Mouse (Mus musculus) liver, postnatal 0 days (tissue): ENCODE results near the gene Brinp3. TPM values are rescaled to one million over a fixed set of nuclear protein-coding genes. Genes with fewer than 3 reads are reported as not detected.
A peak's percentile ranks its signal among the peaks of the same experiment; 100 is the strongest.

Experiments used
- ATAC-seq: fragments of 200-750 bp; cut with Nextera tagmentation; 2 replicates; pipeline ENCODE4 v1.8.0; 2017; ENCODE audit warnings: mild to moderate bottlenecking, moderate library complexity
- DNase-seq: peaks from one replicate; pipeline ENCODE4 v3.0.0-alpha.2; 2016
- H3K27ac ChIP-seq: fragments of 300-500 bp; sonication (generic); 2 replicates; pipeline ENCODE4 v1.5.1; 2014; ENCODE audit warnings: antibody characterized with exemption, moderate library complexity, mild to moderate bottlenecking, low read depth
- H3K27me3 ChIP-seq: fragments of 300-500 bp; sonication (generic); 2 replicates; pipeline ENCODE4 v1.6.1; 2014; ENCODE audit warnings: low read length, control low read depth, mixed read lengths; ENCODE audit not compliant: insufficient read depth
- H3K36me3 ChIP-seq: fragments of 300-500 bp; sonication (generic); replicated peaks from 2 replicates; pipeline ENCODE4 v1.6.1; 2014; ENCODE audit warnings: mild to moderate bottlenecking, control low read depth, low read length, moderate library complexity, mixed read lengths; ENCODE audit not compliant: insufficient read depth
- H3K4me1 ChIP-seq: fragments of 300-500 bp; sonication (generic); 2 replicates; pipeline ENCODE4 v1.6.1; 2014; ENCODE audit warnings: antibody characterized with exemption, mild to moderate bottlenecking, control low read depth; ENCODE audit not compliant: insufficient read depth
- H3K4me2 ChIP-seq: fragments of 300-500 bp; sonication (generic); 2 replicates; pipeline ENCODE4 v1.6.1; 2014; ENCODE audit warnings: low read depth, mild to moderate bottlenecking, low read length, moderate library complexity, mixed read lengths
- H3K4me3 ChIP-seq: fragments of 300-500 bp; sonication (generic); 2 replicates; pipeline ENCODE4 v1.5.1; 2014; ENCODE audit warnings: low read depth, low read length
- H3K9ac ChIP-seq: fragments of 300-500 bp; sonication (generic); replicated peaks from 2 replicates; pipeline ENCODE4 v1.6.1; 2014; ENCODE audit warnings: mild to moderate bottlenecking, moderate library complexity
- H3K9me3 ChIP-seq: fragments of 300-500 bp; sonication (generic); 2 replicates; pipeline ENCODE4 v1.6.1; 2016; ENCODE audit warnings: mild to moderate bottlenecking, control low read depth, low read length, mixed read lengths
- CTCF ChIP-seq: sonication (generic); IDR thresholded peaks from 2 replicates; pipeline ENCODE4 v1.5.1; 2016; ENCODE audit warnings: antibody characterized with exemption, low read depth
- EP300 ChIP-seq: IDR thresholded peaks from 2 replicates; pipeline ENCODE4 v1.6.1; 2016; ENCODE audit warnings: antibody characterized with exemption, low read depth, mild to moderate bottlenecking
- WGBS: fragments of 180-500 bp; shearing (Covaris S2); extraction: QIAGEN DNeasy Blood & Tissue Kit; methylation state at CpG from one replicate; pipeline ENCODE4 v1.1.7; 2014; ENCODE audit not compliant: insufficient replicate concordance; 5-methylcytosine and 5-hydroxymethylcytosine counted together
- polyA plus RNA-seq: library from polyadenylated mRNA; unstranded; fragments of >200 nt; fragmentation: Nextera tagmentation; extraction: Ambion mirVana; gene quantifications from 2 replicates; pipeline ENCODE4 v1.2.1, GENCODE M21; 2015

The Brinp3 gene
- polyA plus RNA-seq, 1 experiment from 2014 or later: not detected

- Histone ChIP-seq H3K27me3 (no peaks in the 10 kb centered on the region), H3K9me3 (no peaks in the 10 kb centered on the region), H3K36me3 (no peaks in the 10 kb centered on the region), H3K4me1 (no peaks in the 10 kb centered on the region), H3K27ac (no peak overlapping the region), H3K9ac (no peak overlapping the region), H3K4me3 (no peak overlapping the region), H3K4me2 (no peak overlapping the region)
- WGBS: 22% methylated on average over 1 of the region's 1 CpGs
- TF ChIP-seq CTCF (no peak), EP300 (no peak)
- ATAC-seq (no peak), DNase-seq (no peak)
Measured at GRCm38 (mm10) chr1:146833888-146834287, 339.3 kb downstream of the Brinp3 start.

GRCm38 (mm10) chr1:146844087-146844486 lies 349.5 kb downstream of the Brinp3 start:
- WGBS: 66% methylated on average over 2 of the region's 2 CpGs
- Histone ChIP-seq H3K4me2 (no peak overlapping the region), H3K36me3 (no peaks in the 10 kb centered on the region), H3K9ac (no peak overlapping the region), H3K4me1 (no peaks in the 10 kb centered on the region), H3K4me3 (no peak overlapping the region), H3K27me3 (no peaks in the 10 kb centered on the region), H3K9me3 (no peaks in the 10 kb centered on the region; the same call in 1 of the 2 replicates), H3K27ac (no peak overlapping the region)
- TF ChIP-seq CTCF: no peak
- no peak for TF ChIP-seq EP300
- DNase-seq (no peak), ATAC-seq (no peak)

GRCm38 (mm10) chr1:146848892-146849291 lies 354.3 kb downstream of the Brinp3 start:
- H3K4me3 ChIP-seq: no peak overlapping the region
- no peak overlapping the region for H3K27ac ChIP-seq
- TF ChIP-seq CTCF: no peak
- TF ChIP-seq EP300: no peak
- H3K36me3 ChIP-seq: no peaks in the 10 kb centered on the region
- H3K9me3 ChIP-seq: no peaks in the 10 kb centered on the region; the same call in 1 of the 2 replicates
- no peak overlapping the region for H3K4me2 ChIP-seq
- ATAC-seq (no peak), DNase-seq (no peak)
- H3K4me1 ChIP-seq: no peaks in the 10 kb centered on the region
- H3K9ac ChIP-seq: no peak overlapping the region
- H3K27me3 ChIP-seq: no peaks in the 10 kb centered on the region
- WGBS: 70% methylated on average over 3 of the region's 3 CpGs

- 58% methylated on average over 2 of the region's 2 CpGs for WGBS
- H3K9me3 ChIP-seq: no peaks in the 10 kb centered on the region; the same call in 1 of the 2 replicates
- no peak overlapping the region for H3K9ac ChIP-seq
- DNase-seq (no peak), ATAC-seq (no peak)
- H3K27ac ChIP-seq: no peak overlapping the region
- H3K36me3 ChIP-seq: no peaks in the 10 kb centered on the region
- no peak overlapping the region for H3K4me3 ChIP-seq
- no peaks in the 10 kb centered on the region for H3K27me3 ChIP-seq
- TF ChIP-seq CTCF: no peak
- TF ChIP-seq EP300: no peak
- no peaks in the 10 kb centered on the region for H3K4me1 ChIP-seq
- no peak overlapping the region for H3K4me2 ChIP-seq
Measured at GRCm38 (mm10) chr1:146850147-146850546, 355.6 kb downstream of the Brinp3 start.

- no peaks in the 10 kb centered on the region for H3K4me1 ChIP-seq
- no peak overlapping the region for H3K4me3 ChIP-seq
- H3K27ac ChIP-seq: no peak overlapping the region
- H3K36me3 ChIP-seq: no peaks in the 10 kb centered on the region
- no peaks in the 10 kb centered on the region for H3K27me3 ChIP-seq
- ATAC-seq: no peak
- H3K9ac ChIP-seq: no peak overlapping the region
- TF ChIP-seq EP300 (no peak), CTCF (no peak)
- peaks cover 3% of the 10 kb centered on the region; the same call in 1 of the 2 replicates for H3K9me3 ChIP-seq
- DNase-seq: no peak
- no peak overlapping the region for H3K4me2 ChIP-seq
Measured at GRCm38 (mm10) chr1:146898636-146899035, 404.1 kb downstream of the Brinp3 start.

GRCm38 (mm10) chr1:146901691-146902090 lies 407.1 kb downstream of the Brinp3 start:
- Histone ChIP-seq H3K4me2 (peak overlapping the region; percentile 42), H3K4me3 (no peak overlapping the region), H3K27me3 (no peaks in the 10 kb centered on the region), H3K9ac (no peak overlapping the region), H3K9me3 (peaks cover 3% of the 10 kb centered on the region; the same call in 1 of the 2 replicates), H3K27ac (no peak overlapping the region), H3K36me3 (no peaks in the 10 kb centered on the region), H3K4me1 (no peaks in the 10 kb centered on the region)
- DNase-seq: peak; percentile 14
- peak; percentile 69; the same call in 1 of the 2 replicates for ATAC-seq
- no peak for TF ChIP-seq EP300
- no peak for TF ChIP-seq CTCF
- WGBS: 50% methylated on average over 9 of the region's 9 CpGs
